Mouse (Mus musculus): ENCODE measurements around the gene Dennd5b. TPM values are rescaled to one million over a fixed set of nuclear protein-coding genes. Genes with fewer than 3 reads are reported as not detected.

Gene Dennd5b
- polyA plus RNA-seq, 1 experiment from 2014 or later, result 12.1 TPM

GRCm38 (mm10) chr6:148959540-148960238 is 141.8 kb downstream of the Dennd5b start:
- H3K4me1 ChIP-seq (ENCODE audit: control insufficient read depth, insufficient read depth, low read length), result no peaks in the 10 kb centered on the region
- no peak overlapping the region for H3K27ac ChIP-seq (ENCODE audit: low read length)

GRCm38 (mm10) chr6:148958712-148959111 is 142.8 kb downstream of the Dennd5b start:
- Histone ChIP-seq H3K9me3 (ENCODE audit: control insufficient read depth, low read depth, low read length) (no peaks in the 10 kb centered on the region), H3K4me2 (replicated peaks; ENCODE audit: low read depth, low read length) (no peak overlapping the region), H3K4me1 (ENCODE audit: control insufficient read depth, insufficient read depth, low read length) (no peaks in the 10 kb centered on the region), H3K36me3 (ENCODE audit: control insufficient read depth, insufficient read depth, low read length) (no peaks in the 10 kb centered on the region), H3K27me3 (ENCODE audit: control insufficient read depth, insufficient read depth, low read length) (no peaks in the 10 kb centered on the region), H3K4me3 (ENCODE audit: low read depth, low read length) (no peak overlapping the region), H3K9ac (replicated peaks; ENCODE audit: low read depth, low read length) (no peak overlapping the region), H3K27ac (ENCODE audit: low read length) (no peak overlapping the region)
- ATAC-seq (ENCODE audit: insufficient number of reproducible peaks, insufficient read depth, low FRiP score, low read depth), result no peak
- 96% methylated on average over 1 of the region's 1 CpGs for WGBS

More at GRCm38 (mm10) chr6:148959540-148960238, 141.8 kb downstream of the Dennd5b start:
- H3K36me3 ChIP-seq (ENCODE audit: control insufficient read depth, insufficient read depth, low read length), result no peaks in the 10 kb centered on the region
- no peaks in the 10 kb centered on the region for H3K27me3 ChIP-seq (ENCODE audit: control insufficient read depth, insufficient read depth, low read length)
- no peaks in the 10 kb centered on the region for H3K9me3 ChIP-seq (ENCODE audit: control insufficient read depth, low read depth, low read length)
- ATAC-seq (ENCODE audit: insufficient number of reproducible peaks, insufficient read depth, low FRiP score, low read depth), result no peak
- no peak overlapping the region for H3K4me3 ChIP-seq (ENCODE audit: low read depth, low read length)
- no peak overlapping the region for H3K9ac ChIP-seq (replicated peaks; ENCODE audit: low read depth, low read length)
- WGBS, result 36% methylated on average over 4 of the region's 4 CpGs
- H3K4me2 ChIP-seq (replicated peaks; ENCODE audit: low read depth, low read length), result no peak overlapping the region

GRCm38 (mm10) chr6:148957046-148957445 is 144.4 kb downstream of the Dennd5b start:
- Histone ChIP-seq H3K4me3 (ENCODE audit: low read depth, low read length) (no peak overlapping the region), H3K9me3 (ENCODE audit: control insufficient read depth, low read depth, low read length) (no peaks in the 10 kb centered on the region), H3K9ac (replicated peaks; ENCODE audit: low read depth, low read length) (no peak overlapping the region), H3K27ac (ENCODE audit: low read length) (no peak overlapping the region), H3K36me3 (ENCODE audit: control insufficient read depth, insufficient read depth, low read length) (no peaks in the 10 kb centered on the region), H3K27me3 (ENCODE audit: control insufficient read depth, insufficient read depth, low read length) (no peaks in the 10 kb centered on the region), H3K4me1 (ENCODE audit: control insufficient read depth, insufficient read depth, low read length) (no peaks in the 10 kb centered on the region), H3K4me2 (replicated peaks; ENCODE audit: low read depth, low read length) (no peak overlapping the region)
- no peak for ATAC-seq (ENCODE audit: insufficient number of reproducible peaks, insufficient read depth, low FRiP score, low read depth)
- 86% methylated on average over 3 of the region's 3 CpGs for WGBS

- Histone ChIP-seq H3K27me3 (ENCODE audit: control insufficient read depth, insufficient read depth, low read length) (no peaks in the 10 kb centered on the region), H3K27ac (ENCODE audit: low read length) (no peak overlapping the region), H3K4me1 (ENCODE audit: control insufficient read depth, insufficient read depth, low read length) (no peaks in the 10 kb centered on the region), H3K9ac (replicated peaks; ENCODE audit: low read depth, low read length) (no peak overlapping the region), H3K4me3 (ENCODE audit: low read depth, low read length) (no peak overlapping the region), H3K4me2 (replicated peaks; ENCODE audit: low read depth, low read length) (no peak overlapping the region), H3K36me3 (ENCODE audit: control insufficient read depth, insufficient read depth, low read length) (no peaks in the 10 kb centered on the region), H3K9me3 (ENCODE audit: control insufficient read depth, low read depth, low read length) (no peaks in the 10 kb centered on the region)
- ATAC-seq (ENCODE audit: insufficient number of reproducible peaks, insufficient read depth, low FRiP score, low read depth), result no peak
Measured at GRCm38 (mm10) chr6:148955641-148956420, 145.6 kb downstream of the Dennd5b start.

- 31% methylated on average over 11 of the region's 11 CpGs for WGBS
- no peaks in the 10 kb centered on the region for H3K9me3 ChIP-seq (ENCODE audit: control insufficient read depth, low read depth, low read length)
- H3K4me1 ChIP-seq (ENCODE audit: control insufficient read depth, insufficient read depth, low read length), result peaks cover 12% of the 10 kb centered on the region; the same call in 1 of the 2 replicates
- peak overlapping the region; percentile 88 for H3K4me3 ChIP-seq (ENCODE audit: low read depth, low read length)
- H3K36me3 ChIP-seq (ENCODE audit: control insufficient read depth, insufficient read depth, low read length), result peaks cover 3% of the 10 kb centered on the region
- H3K27ac ChIP-seq (ENCODE audit: low read length), result peak overlapping the region; percentile 82
- peak overlapping the region; percentile 64 for H3K4me2 ChIP-seq (replicated peaks; ENCODE audit: low read depth, low read length)
- peak overlapping the region; percentile 55 for H3K9ac ChIP-seq (replicated peaks; ENCODE audit: low read depth, low read length)
- no peak for ATAC-seq (ENCODE audit: insufficient number of reproducible peaks, insufficient read depth, low FRiP score, low read depth)
- no peaks in the 10 kb centered on the region for H3K27me3 ChIP-seq (ENCODE audit: control insufficient read depth, insufficient read depth, low read length)
Measured at GRCm38 (mm10) chr6:148946881-148947405, 154.5 kb downstream of the Dennd5b start.

GRCm38 (mm10) chr6:148946409-148946742 is 155.1 kb downstream of the Dennd5b start, which contains the start of gene Sinhcaf:
Sinhcaf (minus strand) TSS chr6:148946467.
- peak; percentile 89 for ATAC-seq (ENCODE audit: insufficient number of reproducible peaks, insufficient read depth, low FRiP score, low read depth)
- WGBS, result under 1% methylated on average over 44 of the region's 47 CpGs
- H3K4me1 ChIP-seq (ENCODE audit: control insufficient read depth, insufficient read depth, low read length), result peaks cover 16% of the 10 kb centered on the region; the same call in 1 of the 2 replicates
- H3K27ac ChIP-seq (ENCODE audit: low read length), result peak within 1 kb of the TSS; percentile 96
- H3K4me3 ChIP-seq (ENCODE audit: low read depth, low read length), result peak within 1 kb of the TSS; percentile 88
- no peaks in the 10 kb centered on the region for H3K27me3 ChIP-seq (ENCODE audit: control insufficient read depth, insufficient read depth, low read length)
- peak within 1 kb of the TSS; percentile 65 for H3K4me2 ChIP-seq (replicated peaks; ENCODE audit: low read depth, low read length)
- no peaks in the 10 kb centered on the region for H3K9me3 ChIP-seq (ENCODE audit: control insufficient read depth, low read depth, low read length)
- peaks cover 7% of the 10 kb centered on the region for H3K36me3 ChIP-seq (ENCODE audit: control insufficient read depth, insufficient read depth, low read length)
- peak within 1 kb of the TSS; percentile 96 for H3K9ac ChIP-seq (replicated peaks; ENCODE audit: low read depth, low read length)

GRCm38 (mm10) chr6:148945509-148946408 is 155.7 kb downstream of the Dennd5b start:
- peak overlapping the region; percentile 65 for H3K4me2 ChIP-seq (replicated peaks; ENCODE audit: low read depth, low read length)
- peak overlapping the region; percentile 96 for H3K9ac ChIP-seq (replicated peaks; ENCODE audit: low read depth, low read length)
- H3K27me3 ChIP-seq (ENCODE audit: control insufficient read depth, insufficient read depth, low read length), result no peaks in the 10 kb centered on the region
- under 1% methylated on average over 73 of the region's 75 CpGs for WGBS
- H3K4me1 ChIP-seq (ENCODE audit: control insufficient read depth, insufficient read depth, low read length), result peaks cover 16% of the 10 kb centered on the region; the same call in 1 of the 2 replicates
- H3K36me3 ChIP-seq (ENCODE audit: control insufficient read depth, insufficient read depth, low read length), result peaks cover 7% of the 10 kb centered on the region
- H3K4me3 ChIP-seq (ENCODE audit: low read depth, low read length), result peak overlapping the region; percentile 88
- ATAC-seq (ENCODE audit: insufficient number of reproducible peaks, insufficient read depth, low FRiP score, low read depth), result 0 out of 2 replicates have a peak, but pooled peaks have one; percentile 4
- peak overlapping the region; percentile 96 for H3K27ac ChIP-seq (ENCODE audit: low read length)
- H3K9me3 ChIP-seq (ENCODE audit: control insufficient read depth, low read depth, low read length), result no peaks in the 10 kb centered on the region
